Comparison of ENCODE assay signal across 9 mouse cellular contexts in genomic region chr7:44429534-44430488, GRCm38 (mm10). TPM values are rescaled to one million over a fixed set of nuclear protein-coding genes. Genes with fewer than 3 reads are reported as not detected.
DNase-seq lines count a peak whose midpoint lies in the region; ATAC-seq and TF ChIP-seq lines count a peak whose summit lies in the region.
"Had no signal": no experiment of that assay in that cellular context is flagged by ENCODE, and none has a peak within 500 bp of the region (broad histone marks: within the 10 kb centered on the region; RNA-seq: fewer than 3 reads in every experiment).

No protein-coding gene starts in this region.

- peak overlapping the region; percentile 92 for H3K9ac ChIP-seq in midbrain, embryonic 11.5 days (ENCODE audit: low read length)

- peaks cover 33% of the 10 kb centered on the region for H3K4me1 ChIP-seq in midbrain, embryonic 11.5 days (ENCODE audit: control insufficient read depth, insufficient read depth, low read length)

- no peak for TF ChIP-seq CTCF in layer of hippocampus, adult 2 months (conservative IDR thresholded peaks at IDR 0.05)

- H3K4me3 ChIP-seq in layer of hippocampus, adult 2 months, result peak overlapping the region; percentile 83
- peak overlapping the region; percentile 73 for H3K4me3 ChIP-seq in midbrain, embryonic 11.5 days (ENCODE audit: low read depth, low read length)

- no peaks in the 10 kb centered on the region for H3K9me3 ChIP-seq in midbrain, embryonic 11.5 days (ENCODE audit: control insufficient read depth, low read length)

- ATAC-seq in granulocyte monocyte progenitor cell, adult 5-6 weeks (replicated peaks; ENCODE audit: poor library complexity, severe bottlenecking), result peak; percentile 54
- peak; percentile 17; the same call in 1 of the 2 replicates for ATAC-seq in midbrain, embryonic 11.5 days (ENCODE audit: low FRiP score)

- 1% methylated on average over 30 of the region's 32 CpGs for WGBS in midbrain, embryonic 11.5 days

- DNase-seq in layer of hippocampus, adult 2 months (ENCODE audit: low spot score in 2 of 2), result peak in 1 of 2 experiments; percentile 54
- DNase-seq in layer of hippocampus, adult 11-12 months (ENCODE audit: low spot score), result no peak
- peak; percentile 67 for DNase-seq in cerebellum, adult 9-11 months
- DNase-seq in midbrain, embryonic 11.5 days (ENCODE audit: low spot score, missing footprints), result peak; percentile 95
- DNase-seq in urinary bladder, postnatal 10 days (ENCODE audit: low spot score), result no peak
- DNase-seq in thymus, postnatal 0 days (ENCODE audit: low spot score), result no peak
- no peak for DNase-seq in lung, adult 18-20 months

- no peaks in the 10 kb centered on the region for H3K36me3 ChIP-seq in midbrain, embryonic 11.5 days (ENCODE audit: control insufficient read depth, insufficient read depth, low read length)

- peak overlapping the region; percentile 99 for H3K27ac ChIP-seq in layer of hippocampus, adult 2 months
- H3K27ac ChIP-seq in midbrain, embryonic 11.5 days (ENCODE audit: low read depth, low read length), result peak overlapping the region; percentile 99

- H3K4me2 ChIP-seq in midbrain, embryonic 11.5 days, result peak overlapping the region; percentile 86

- no peaks in the 10 kb centered on the region for H3K27me3 ChIP-seq in midbrain, embryonic 11.5 days (ENCODE audit: control insufficient read depth, insufficient read depth, low read length)

RNA-seq across cellular contexts. Expression of gene Lrrc4b, which starts 1.0 kb away (rescaled TPM):
- total RNA-seq in layer of hippocampus, adult 2 months (2021), result 100 to 1,000 TPM; 318 to 334 TPM
- total RNA-seq in granulocyte monocyte progenitor cell, adult 5-6 weeks (2014; fragmentation: Nextera tagmentation), result not detected in 2 replicates
- total RNA-seq in granulocyte monocyte progenitor cell, adult 5-6 weeks (2017), result not detected in 2 replicates
- polyA plus RNA-seq in midbrain, embryonic 11.5 days (2014; fragmentation: Nextera tagmentation; extraction: Ambion mirVana), result 9.2 and 10.3 TPM in 2 replicates
- 0.05 TPM in 1 of 2 replicates, not detected in the other for polyA plus RNA-seq in thymus, postnatal 0 days (2015; fragmentation: Nextera tagmentation; extraction: Ambion mirVana)
- total RNA-seq: hematopoietic stem cell, adult 5-6 weeks had no signal

RNA-seq across cellular contexts. Expression of gene Aspdh, which starts 35.4 kb away (rescaled TPM):
- total RNA-seq in layer of hippocampus, adult 2 months (2021), result 10 to 100 TPM; 12.2 to 18.1 TPM
- total RNA-seq in granulocyte monocyte progenitor cell, adult 5-6 weeks (2014; fragmentation: Nextera tagmentation), result not detected in 2 replicates
- not detected in 2 replicates for total RNA-seq in granulocyte monocyte progenitor cell, adult 5-6 weeks (2017)
- 1.8 and 2.9 TPM in 2 replicates for polyA plus RNA-seq in midbrain, embryonic 11.5 days (2014; fragmentation: Nextera tagmentation; extraction: Ambion mirVana)
- not detected in 2 replicates for polyA plus RNA-seq in thymus, postnatal 0 days (2015; fragmentation: Nextera tagmentation; extraction: Ambion mirVana)
- total RNA-seq: hematopoietic stem cell, adult 5-6 weeks had no signal

RNA-seq across cellular contexts. Expression of gene Josd2, which starts 38.0 kb away (rescaled TPM):
- 10 to 100 TPM; 91.3 to 92.0 TPM for total RNA-seq in layer of hippocampus, adult 2 months (2021)
- 26.4 and 62.3 TPM in 2 replicates for total RNA-seq in granulocyte monocyte progenitor cell, adult 5-6 weeks (2014; fragmentation: Nextera tagmentation)
- 15.9 and 31.2 TPM in 2 replicates for total RNA-seq in granulocyte monocyte progenitor cell, adult 5-6 weeks (2017)
- polyA plus RNA-seq in midbrain, embryonic 11.5 days (2014; fragmentation: Nextera tagmentation; extraction: Ambion mirVana), result 49.4 and 55.8 TPM in 2 replicates
- polyA plus RNA-seq in thymus, postnatal 0 days (2015; fragmentation: Nextera tagmentation; extraction: Ambion mirVana), result 30.6 and 37.4 TPM in 2 replicates

RNA-seq across cellular contexts. Expression of gene 1700008O03Rik, which starts 44.2 kb away (rescaled TPM):
- total RNA-seq in layer of hippocampus, adult 2 months (2021), result 1 to 10 TPM; 3.0 to 3.3 TPM
- total RNA-seq in granulocyte monocyte progenitor cell, adult 5-6 weeks (2014; fragmentation: Nextera tagmentation), result 4.1 TPM in 1 of 2 replicates, not detected in the other
- 1.8 and 2.4 TPM in 2 replicates for total RNA-seq in granulocyte monocyte progenitor cell, adult 5-6 weeks (2017)
- 0.31 and 1.1 TPM in 2 replicates for polyA plus RNA-seq in midbrain, embryonic 11.5 days (2014; fragmentation: Nextera tagmentation; extraction: Ambion mirVana)
- polyA plus RNA-seq in thymus, postnatal 0 days (2015; fragmentation: Nextera tagmentation; extraction: Ambion mirVana), result 0.59 and 0.90 TPM in 2 replicates

RNA-seq across cellular contexts. Expression of gene Syt3, which starts 45.9 kb away (rescaled TPM):
- total RNA-seq in layer of hippocampus, adult 2 months (2021), result 10 to 100 TPM; 89.4 to 95.9 TPM
- 1.1 TPM in 1 of 2 replicates, not detected in the other for total RNA-seq in granulocyte monocyte progenitor cell, adult 5-6 weeks (2014; fragmentation: Nextera tagmentation)
- total RNA-seq in granulocyte monocyte progenitor cell, adult 5-6 weeks (2017), result 0.15 TPM in 1 of 2 replicates, not detected in the other
- 1.5 and 2.1 TPM in 2 replicates for polyA plus RNA-seq in midbrain, embryonic 11.5 days (2014; fragmentation: Nextera tagmentation; extraction: Ambion mirVana)
- 0.26 and 0.38 TPM in 2 replicates for polyA plus RNA-seq in thymus, postnatal 0 days (2015; fragmentation: Nextera tagmentation; extraction: Ambion mirVana)

Comparison
In these comparisons a context has a peak if more than half of its experiments do, and no peak if none do; other contexts are left out.
1. DNase-seq: peak in cerebellum, adult 9-11 months (single experiment) and midbrain, embryonic 11.5 days (single experiment); none in layer of hippocampus, adult 11-12 months (single experiment), urinary bladder, postnatal 10 days (single experiment), thymus, postnatal 0 days (single experiment) and lung, adult 18-20 months (0 of 2).
2. RNA of gene Lrrc4b, which starts 1.0 kb away (total RNA-seq): 318 to 334 TPM in layer of hippocampus, adult 2 months; not detected in granulocyte monocyte progenitor cell, adult 5-6 weeks; every median in the first group is over 100 times any median in the second.
3. RNA of gene Aspdh, which starts 35.4 kb away (total RNA-seq): 12.2 to 18.1 TPM in layer of hippocampus, adult 2 months; not detected in granulocyte monocyte progenitor cell, adult 5-6 weeks; every median in the first group is over 10 times any median in the second.